Mouse (Mus musculus): Measurements from ENCODE around the gene 4833423E24Rik. TPM values are rescaled to one million over a fixed set of nuclear protein-coding genes. Genes with fewer than 3 reads are reported as not detected.

Gene 4833423E24Rik
- polyA plus RNA-seq (2015; fragmentation: Nextera tagmentation; extraction: Ambion mirVana): not detected in 2 replicates

DNA sequence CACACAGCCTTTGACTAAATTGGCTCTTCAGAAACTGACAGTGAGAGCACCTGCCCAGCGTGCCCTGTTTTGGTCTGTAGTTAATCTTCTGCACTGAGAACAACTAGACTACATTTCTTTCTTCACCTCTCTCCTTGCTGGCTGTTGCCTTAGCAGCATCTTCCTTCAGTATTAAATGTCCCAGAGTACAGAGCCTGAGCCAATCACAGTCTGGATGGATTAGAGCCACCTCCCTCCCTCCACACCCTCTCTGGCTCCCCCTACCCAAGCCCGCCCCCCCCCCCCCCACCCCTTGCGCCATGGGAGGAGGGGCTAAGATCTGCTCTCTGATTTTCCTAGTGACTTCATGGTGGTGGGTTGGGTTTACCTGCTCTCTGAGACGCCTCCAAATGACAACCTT, at the start of gene 4833423E24Rik:
Gene 4833423E24Rik, minus strand, starts transcription at position 146 of the 400 bp plus-strand sequence.
- no peak within 1 kb of the TSS for H3K9ac ChIP-seq (replicated peaks)
- no peak within 1 kb of the TSS for H3K4me3 ChIP-seq (ENCODE audit: low read depth, low read length)
- no peaks in the 10 kb centered on the region for H3K36me3 ChIP-seq (replicated peaks; ENCODE audit: insufficient read depth, low read length)
- no peak within 1 kb of the TSS for H3K4me2 ChIP-seq (ENCODE audit: low read depth, low read length)
- H3K4me1 ChIP-seq (ENCODE audit: insufficient read depth): no peaks in the 10 kb centered on the region
- no peak within 1 kb of the TSS for H3K27ac ChIP-seq (ENCODE audit: low read depth)
- 30% methylated on average over 4 of the region's 4 CpGs for WGBS (ENCODE audit: insufficient replicate concordance)
- no peaks in the 10 kb centered on the region for H3K9me3 ChIP-seq (ENCODE audit: low read length)
- no peak for DNase-seq
- TF ChIP-seq CTCF (IDR thresholded peaks at IDR 0.05; ENCODE audit: low read depth) (no peak), EP300 (IDR thresholded peaks at IDR 0.05; ENCODE audit: low read depth) (no peak)
- no peaks in the 10 kb centered on the region for H3K27me3 ChIP-seq (ENCODE audit: insufficient read depth, low read length)
- no peak for ATAC-seq

DNA sequence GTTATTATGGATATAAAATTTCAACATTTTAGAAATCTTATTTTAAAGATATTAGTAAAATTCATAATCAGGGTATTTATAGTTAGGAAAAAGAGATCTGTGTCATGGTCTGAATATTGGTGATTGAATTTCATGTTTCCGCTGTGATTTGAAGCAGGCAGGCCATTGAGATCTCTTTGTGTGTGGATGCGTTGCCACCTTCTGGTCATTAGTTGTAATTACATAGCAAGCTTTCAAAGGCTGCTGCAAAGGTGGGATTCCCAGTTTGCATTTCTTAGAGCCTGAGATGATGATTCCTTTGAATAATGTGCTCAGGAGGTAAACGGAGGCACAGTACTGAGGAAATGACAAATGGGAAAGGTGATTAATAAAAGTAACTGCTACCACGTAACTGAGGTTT, 42.4 kb upstream of the 4833423E24Rik start:
- no peak for DNase-seq

DNA sequence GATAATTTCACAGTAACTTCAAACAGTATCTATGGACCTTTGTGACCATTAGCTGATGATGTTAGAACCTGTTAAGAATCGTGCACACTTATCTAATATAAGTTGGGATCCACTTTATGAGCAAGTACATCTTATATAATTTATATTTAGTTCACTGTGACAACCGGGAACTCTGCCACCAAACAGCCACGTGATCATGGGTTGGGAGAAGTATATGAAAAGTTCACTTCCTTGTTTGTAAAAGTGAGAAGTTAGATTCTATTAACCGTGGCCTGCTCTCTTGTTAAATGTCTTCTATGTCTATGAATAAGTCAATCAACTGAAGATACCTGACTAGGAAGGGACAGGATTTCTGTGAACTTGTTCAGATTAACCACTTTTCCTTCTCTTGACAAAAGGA, 41.4 kb upstream of the 4833423E24Rik start:
- Histone ChIP-seq H3K4me2 (ENCODE audit: low read depth, low read length) (no peak overlapping the region), H3K36me3 (replicated peaks; ENCODE audit: insufficient read depth, low read length) (no peaks in the 10 kb centered on the region), H3K9me3 (ENCODE audit: low read length) (no peaks in the 10 kb centered on the region), H3K4me1 (ENCODE audit: insufficient read depth) (no peaks in the 10 kb centered on the region), H3K27ac (ENCODE audit: low read depth) (no peak overlapping the region), H3K4me3 (ENCODE audit: low read depth, low read length) (no peak overlapping the region), H3K27me3 (ENCODE audit: insufficient read depth, low read length) (no peaks in the 10 kb centered on the region), H3K9ac (replicated peaks) (no peak overlapping the region)
- DNase-seq (no peak), ATAC-seq (no peak)
- 31% methylated on average over 4 of the region's 4 CpGs for WGBS (ENCODE audit: insufficient replicate concordance)
- no peak for TF ChIP-seq CTCF (IDR thresholded peaks at IDR 0.05; ENCODE audit: low read depth)
- TF ChIP-seq EP300 (IDR thresholded peaks at IDR 0.05; ENCODE audit: low read depth): no peak

More for the DNA sequence above, 42.4 kb upstream of the 4833423E24Rik start:
- H3K36me3 ChIP-seq (replicated peaks; ENCODE audit: insufficient read depth, low read length): no peaks in the 10 kb centered on the region
- H3K9ac ChIP-seq (replicated peaks): no peak overlapping the region
- H3K27ac ChIP-seq (ENCODE audit: low read depth): no peak overlapping the region
- H3K4me3 ChIP-seq (ENCODE audit: low read depth, low read length): no peak overlapping the region
- no peaks in the 10 kb centered on the region for H3K4me1 ChIP-seq (ENCODE audit: insufficient read depth)
- ATAC-seq: no peak
- WGBS (ENCODE audit: insufficient replicate concordance): 25% methylated on average over 4 of the region's 4 CpGs
- H3K4me2 ChIP-seq (ENCODE audit: low read depth, low read length): no peak overlapping the region
- H3K27me3 ChIP-seq (ENCODE audit: insufficient read depth, low read length): no peaks in the 10 kb centered on the region
- H3K9me3 ChIP-seq (ENCODE audit: low read length): no peaks in the 10 kb centered on the region
- TF ChIP-seq EP300 (IDR thresholded peaks at IDR 0.05; ENCODE audit: low read depth): no peak
- peak; percentile 76 for TF ChIP-seq CTCF (IDR thresholded peaks at IDR 0.05; ENCODE audit: low read depth)

GRCm38 (mm10) chr2:85554806-85555205, 36.0 kb upstream of the 4833423E24Rik start:
- WGBS (ENCODE audit: insufficient replicate concordance): 39% methylated on average over 1 of the region's 1 CpGs
- TF ChIP-seq CTCF (IDR thresholded peaks at IDR 0.05; ENCODE audit: low read depth) (no peak), EP300 (IDR thresholded peaks at IDR 0.05; ENCODE audit: low read depth) (no peak)
- no peak for DNase-seq
- Histone ChIP-seq H3K27ac (ENCODE audit: low read depth) (no peak overlapping the region), H3K4me3 (ENCODE audit: low read depth, low read length) (no peak overlapping the region), H3K9me3 (ENCODE audit: low read length) (no peaks in the 10 kb centered on the region), H3K4me2 (ENCODE audit: low read depth, low read length) (no peak overlapping the region), H3K27me3 (ENCODE audit: insufficient read depth, low read length) (no peaks in the 10 kb centered on the region), H3K4me1 (ENCODE audit: insufficient read depth) (no peaks in the 10 kb centered on the region), H3K36me3 (replicated peaks; ENCODE audit: insufficient read depth, low read length) (no peaks in the 10 kb centered on the region), H3K9ac (replicated peaks) (no peak overlapping the region)
- ATAC-seq: no peak

DNA sequence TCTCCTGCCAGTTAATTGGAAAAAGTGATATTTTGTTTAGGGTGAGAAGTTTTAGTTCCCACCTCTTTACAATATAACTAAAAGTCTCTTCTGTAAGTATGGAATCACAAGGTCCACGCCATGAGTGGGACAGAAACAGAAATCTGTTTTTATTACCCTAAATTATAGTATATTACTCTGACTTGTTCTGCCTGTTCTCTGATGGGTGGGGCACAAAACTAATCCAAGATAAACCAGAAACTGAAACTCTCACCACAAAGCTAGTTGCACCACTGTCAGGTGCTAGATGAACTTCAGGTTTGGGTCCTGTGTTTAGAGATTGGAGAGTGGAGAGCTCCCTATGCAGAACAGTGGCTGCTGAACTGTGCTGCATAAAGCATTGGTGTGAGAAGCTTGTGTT, 15.1 kb upstream of the 4833423E24Rik start:
- 94% methylated on average over 1 of the region's 1 CpGs for WGBS (ENCODE audit: insufficient replicate concordance)
- no peak for ATAC-seq

GRCm38 (mm10) chr2:85532082-85532778, 13.4 kb upstream of the 4833423E24Rik start:
- Histone ChIP-seq H3K27me3 (ENCODE audit: insufficient read depth, low read length) (no peaks in the 10 kb centered on the region), H3K36me3 (replicated peaks; ENCODE audit: insufficient read depth, low read length) (no peaks in the 10 kb centered on the region), H3K4me1 (ENCODE audit: insufficient read depth) (no peaks in the 10 kb centered on the region), H3K4me2 (ENCODE audit: low read depth, low read length) (no peak overlapping the region), H3K27ac (ENCODE audit: low read depth) (no peak overlapping the region), H3K9ac (replicated peaks) (no peak overlapping the region), H3K9me3 (ENCODE audit: low read length) (no peaks in the 10 kb centered on the region), H3K4me3 (ENCODE audit: low read depth, low read length) (no peak overlapping the region)
- no peak for ATAC-seq
- WGBS (ENCODE audit: insufficient replicate concordance): 65% methylated on average over 2 of the region's 2 CpGs
- DNase-seq: no peak
- TF ChIP-seq EP300 (IDR thresholded peaks at IDR 0.05; ENCODE audit: low read depth) (no peak), CTCF (IDR thresholded peaks at IDR 0.05; ENCODE audit: low read depth) (no peak)

More for the DNA sequence above, 15.1 kb upstream of the 4833423E24Rik start:
- DNase-seq: no peak
- Histone ChIP-seq H3K4me2 (ENCODE audit: low read depth, low read length) (no peak overlapping the region), H3K36me3 (replicated peaks; ENCODE audit: insufficient read depth, low read length) (no peaks in the 10 kb centered on the region), H3K9ac (replicated peaks) (no peak overlapping the region), H3K9me3 (ENCODE audit: low read length) (no peaks in the 10 kb centered on the region), H3K27ac (ENCODE audit: low read depth) (no peak overlapping the region), H3K27me3 (ENCODE audit: insufficient read depth, low read length) (no peaks in the 10 kb centered on the region), H3K4me1 (ENCODE audit: insufficient read depth) (no peaks in the 10 kb centered on the region), H3K4me3 (ENCODE audit: low read depth, low read length) (no peak overlapping the region)
- TF ChIP-seq EP300 (IDR thresholded peaks at IDR 0.05; ENCODE audit: low read depth) (no peak), CTCF (IDR thresholded peaks at IDR 0.05; ENCODE audit: low read depth) (no peak)
